Mouse (Mus musculus): ENCODE results near the gene Ypel4. TPM values are rescaled to one million over a fixed set of nuclear protein-coding genes. Genes with fewer than 3 reads are reported as not detected.

The Ypel4 gene
- polyA plus RNA-seq, 1 experiment from 2014 or later: 3.4 TPM

GRCm38 (mm10) chr2:84775241-84775640 is 41.4 kb downstream of the Ypel4 start, which contains the start of gene Serping1:
Gene Serping1, minus strand, starts transcription at chr2:84775444.
- Histone ChIP-seq H3K4me2 (replicated peaks; ENCODE audit: low read depth, low read length) (peak within 1 kb of the TSS; percentile 48), H3K36me3 (ENCODE audit: insufficient read depth, low read length) (no peaks in the 10 kb centered on the region; the same call in 1 of the 2 replicates), H3K27me3 (replicated peaks; ENCODE audit: insufficient read depth, low read length) (no peaks in the 10 kb centered on the region), H3K9me3 (ENCODE audit: low read length) (no peaks in the 10 kb centered on the region), H3K27ac (ENCODE audit: low read length) (peak within 1 kb of the TSS; percentile 72), H3K9ac (replicated peaks; ENCODE audit: low read depth) (peak within 1 kb of the TSS; percentile 50), H3K4me1 (ENCODE audit: insufficient read depth, low read depth, low read length) (no peaks in the 10 kb centered on the region), H3K4me3 (ENCODE audit: low read depth, low read length) (peak within 1 kb of the TSS; percentile 36)
- ATAC-seq (peak; percentile 68), DNase-seq (ENCODE audit: low spot score) (peak; percentile 60)
- 38% methylated on average over 9 of the region's 9 CpGs for WGBS
- TF ChIP-seq EP300 (IDR thresholded peaks at IDR 0.05) (no peak), CTCF (IDR thresholded peaks at IDR 0.05) (no peak)

- H3K36me3 ChIP-seq (ENCODE audit: insufficient read depth, low read length): no peaks in the 10 kb centered on the region
- no peaks in the 10 kb centered on the region for H3K9me3 ChIP-seq (ENCODE audit: low read length)
- WGBS: 55% methylated on average over 6 of the region's 6 CpGs
- H3K4me3 ChIP-seq (ENCODE audit: low read depth, low read length): no peak overlapping the region
- ATAC-seq (0 out of 2 replicates have a peak, but pooled peaks have one; percentile 4), DNase-seq (ENCODE audit: low spot score) (peak; percentile 78)
- H3K4me1 ChIP-seq (ENCODE audit: insufficient read depth, low read depth, low read length): no peaks in the 10 kb centered on the region
- TF ChIP-seq EP300 (IDR thresholded peaks at IDR 0.05) (no peak), CTCF (IDR thresholded peaks at IDR 0.05) (no peak)
- H3K27me3 ChIP-seq (replicated peaks; ENCODE audit: insufficient read depth, low read length): no peaks in the 10 kb centered on the region
- H3K27ac ChIP-seq (ENCODE audit: low read length): peak overlapping the region; percentile 68
- no peak overlapping the region for H3K4me2 ChIP-seq (replicated peaks; ENCODE audit: low read depth, low read length)
- no peak overlapping the region for H3K9ac ChIP-seq (replicated peaks; ENCODE audit: low read depth)
These were observed 41.8 kb downstream of the Ypel4 start for GRCm38 (mm10) chr2:84775665-84776064.

GRCm38 (mm10) chr2:84777706-84778105 is 43.8 kb downstream of the Ypel4 start:
- Histone ChIP-seq H3K4me1 (ENCODE audit: insufficient read depth, low read depth, low read length) (no peaks in the 10 kb centered on the region), H3K27ac (ENCODE audit: low read length) (no peak overlapping the region), H3K36me3 (ENCODE audit: insufficient read depth, low read length) (no peaks in the 10 kb centered on the region), H3K4me3 (ENCODE audit: low read depth, low read length) (no peak overlapping the region), H3K9me3 (ENCODE audit: low read length) (no peaks in the 10 kb centered on the region), H3K27me3 (replicated peaks; ENCODE audit: insufficient read depth, low read length) (no peaks in the 10 kb centered on the region), H3K4me2 (replicated peaks; ENCODE audit: low read depth, low read length) (no peak overlapping the region), H3K9ac (replicated peaks; ENCODE audit: low read depth) (no peak overlapping the region)
- no peak for ATAC-seq
- TF ChIP-seq CTCF (IDR thresholded peaks at IDR 0.05) (no peak), EP300 (IDR thresholded peaks at IDR 0.05) (no peak)
- 41% methylated on average over 3 of the region's 3 CpGs for WGBS
- DNase-seq (ENCODE audit: low spot score): peak; percentile 61

DNA sequence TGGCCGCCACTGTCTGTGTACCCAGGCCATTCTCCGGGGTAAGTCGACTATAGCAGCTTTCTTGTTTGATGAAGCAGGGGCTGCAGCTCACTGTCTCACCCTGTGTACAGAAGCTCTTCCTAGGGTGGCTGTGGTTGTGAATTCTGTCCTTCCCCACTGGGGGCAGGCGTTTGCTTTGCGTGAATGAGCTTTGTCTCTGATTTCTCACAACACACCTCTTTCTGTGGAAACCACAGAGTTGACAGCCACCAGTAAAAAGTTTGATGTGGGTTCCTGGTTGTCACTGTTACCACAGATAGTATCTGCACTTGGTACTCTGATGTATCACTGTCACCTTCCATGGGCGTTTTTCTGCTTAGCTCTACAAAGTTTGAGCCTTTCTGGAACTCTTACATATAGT is 45.4 kb downstream of the Ypel4 start:
- Histone ChIP-seq H3K9ac (replicated peaks; ENCODE audit: low read depth) (no peak overlapping the region), H3K36me3 (ENCODE audit: insufficient read depth, low read length) (no peaks in the 10 kb centered on the region), H3K4me3 (ENCODE audit: low read depth, low read length) (no peak overlapping the region), H3K9me3 (ENCODE audit: low read length) (no peaks in the 10 kb centered on the region), H3K27ac (ENCODE audit: low read length) (no peak overlapping the region), H3K4me2 (replicated peaks; ENCODE audit: low read depth, low read length) (no peak overlapping the region), H3K27me3 (replicated peaks; ENCODE audit: insufficient read depth, low read length) (no peaks in the 10 kb centered on the region), H3K4me1 (ENCODE audit: insufficient read depth, low read depth, low read length) (no peaks in the 10 kb centered on the region)
- 51% methylated on average over 6 of the region's 6 CpGs for WGBS
- DNase-seq (ENCODE audit: low spot score): peak; percentile 56
- TF ChIP-seq EP300 (IDR thresholded peaks at IDR 0.05) (no peak), CTCF (IDR thresholded peaks at IDR 0.05) (peak; percentile 56)
- no peak for ATAC-seq

- ATAC-seq (no peak), DNase-seq (ENCODE audit: low spot score) (no peak)
- H3K4me3 ChIP-seq (ENCODE audit: low read depth, low read length): no peak overlapping the region
- H3K27me3 ChIP-seq (replicated peaks; ENCODE audit: insufficient read depth, low read length): no peaks in the 10 kb centered on the region
- no peaks in the 10 kb centered on the region for H3K36me3 ChIP-seq (ENCODE audit: insufficient read depth, low read length)
- no peaks in the 10 kb centered on the region for H3K4me1 ChIP-seq (ENCODE audit: insufficient read depth, low read depth, low read length)
- no peaks in the 10 kb centered on the region for H3K9me3 ChIP-seq (ENCODE audit: low read length)
- H3K27ac ChIP-seq (ENCODE audit: low read length): 0 out of 2 replicates have a peak overlapping the region, but pooled peaks have one; percentile 68
- 63% methylated on average over 1 of the region's 1 CpGs for WGBS
- no peak for TF ChIP-seq CTCF (IDR thresholded peaks at IDR 0.05)
- TF ChIP-seq EP300 (IDR thresholded peaks at IDR 0.05): no peak
- H3K9ac ChIP-seq (replicated peaks; ENCODE audit: low read depth): no peak overlapping the region
- no peak overlapping the region for H3K4me2 ChIP-seq (replicated peaks; ENCODE audit: low read depth, low read length)
These were observed 49.5 kb downstream of the Ypel4 start for GRCm38 (mm10) chr2:84783315-84783714.

DNA sequence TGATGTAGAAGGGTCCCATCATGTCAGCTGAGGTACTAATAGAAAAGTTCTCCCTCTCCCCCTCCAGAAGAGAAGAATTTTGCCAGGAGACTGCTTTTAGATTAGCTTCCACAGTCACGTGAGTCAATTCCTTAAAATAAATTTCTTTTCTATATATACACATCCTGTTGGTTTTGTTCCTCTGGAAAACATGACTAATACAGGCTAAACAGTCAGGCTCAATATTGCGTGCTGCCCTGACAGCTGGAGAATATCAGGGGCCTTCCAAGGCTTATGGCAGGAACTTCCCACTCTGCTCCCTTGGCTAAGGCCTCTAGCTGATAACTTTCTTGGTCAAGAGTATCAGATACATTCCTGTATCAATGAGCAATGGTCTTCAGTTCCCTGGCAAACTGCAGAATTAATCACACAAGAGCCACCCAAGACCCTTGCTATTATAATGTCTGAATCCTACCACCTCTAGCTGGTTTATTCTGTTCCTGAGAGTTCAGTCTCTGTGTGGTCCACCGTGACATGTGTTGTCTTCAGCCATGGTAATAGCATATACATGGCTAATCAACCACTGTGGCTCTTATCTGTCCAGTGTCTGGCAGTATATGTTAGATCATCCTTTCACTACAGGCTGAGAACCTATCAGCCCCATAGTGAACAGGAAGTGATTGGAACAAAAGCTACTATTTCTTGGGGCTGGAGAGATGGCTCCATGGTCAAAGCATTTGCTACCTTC is 50.1 kb downstream of the Ypel4 start:
- no peaks in the 10 kb centered on the region for H3K27me3 ChIP-seq (replicated peaks; ENCODE audit: insufficient read depth, low read length)
- H3K4me2 ChIP-seq (replicated peaks; ENCODE audit: low read depth, low read length): no peak overlapping the region
- H3K9ac ChIP-seq (replicated peaks; ENCODE audit: low read depth): no peak overlapping the region
- H3K9me3 ChIP-seq (ENCODE audit: low read length): no peaks in the 10 kb centered on the region
- peak overlapping the region; percentile 68 for H3K27ac ChIP-seq (ENCODE audit: low read length)
- H3K36me3 ChIP-seq (ENCODE audit: insufficient read depth, low read length): no peaks in the 10 kb centered on the region
- 39% methylated on average over 3 of the region's 3 CpGs for WGBS
- 0 out of 2 replicates have a peak, but pooled peaks cover 3% of the 10 kb centered on the region for H3K4me1 ChIP-seq (ENCODE audit: insufficient read depth, low read depth, low read length)
- peak; percentile 90 for DNase-seq (ENCODE audit: low spot score)
- TF ChIP-seq CTCF (IDR thresholded peaks at IDR 0.05): no peak
- peak; percentile 44; the same call in 1 of the 2 replicates for TF ChIP-seq EP300 (IDR thresholded peaks at IDR 0.05)
- H3K4me3 ChIP-seq (ENCODE audit: low read depth, low read length): no peak overlapping the region
- peak; percentile 94 for ATAC-seq

MicroRNAs encoded within 50 kb of the gene (microRNA counts, 519-probe panel; counts per million panel counts)
- microRNA mmu-miR-130a: 7,385 counts per million, percentile 96 among the panel's probes with 10 or more counts

Small RNAs within 50 kb of the gene (microRNA-seq; reads per million reads assigned to microRNA genes)
- 27,845 reads per million, percentile 97 among the genes with 10 or more reads in this experiment for gene Mir130a

Other genes starting within 250 kb of the Ypel4 start
- 38.2 and 42.9 TPM in 2 replicates for gene Ctnnd1, start 83.3 kb upstream of the Ypel4 start, polyA plus RNA-seq (2015; fragmentation: Nextera tagmentation; extraction: Ambion mirVana)
- gene Btbd18, start 75.0 kb upstream of the Ypel4 start, polyA plus RNA-seq (2015; fragmentation: Nextera tagmentation; extraction: Ambion mirVana): 0.06 and 0.07 TPM in 2 replicates
- 94.3 and 102 TPM in 2 replicates for gene Selenoh, start 63.3 kb upstream of the Ypel4 start, polyA plus RNA-seq (2015; fragmentation: Nextera tagmentation; extraction: Ambion mirVana)
- not detected in 2 replicates for gene Gm28635, start 56.0 kb upstream of the Ypel4 start, polyA plus RNA-seq (2015; fragmentation: Nextera tagmentation; extraction: Ambion mirVana)
- 21.0 and 22.6 TPM in 2 replicates for gene Med19, start 55.7 kb upstream of the Ypel4 start, polyA plus RNA-seq (2015; fragmentation: Nextera tagmentation; extraction: Ambion mirVana)
- gene Tmx2, start 54.9 kb upstream of the Ypel4 start, polyA plus RNA-seq (2015; fragmentation: Nextera tagmentation; extraction: Ambion mirVana): 51.6 and 52.8 TPM in 2 replicates
- gene Zdhhc5, start 18.9 kb upstream of the Ypel4 start, polyA plus RNA-seq (2015; fragmentation: Nextera tagmentation; extraction: Ambion mirVana): 15.8 and 19.9 TPM in 2 replicates
- gene Clp1, start 6.7 kb upstream of the Ypel4 start, polyA plus RNA-seq (2015; fragmentation: Nextera tagmentation; extraction: Ambion mirVana): 19.3 and 19.5 TPM in 2 replicates
- 5.6 and 6.5 TPM in 2 replicates for gene Gm19426, start 9.6 kb downstream of the Ypel4 start, polyA plus RNA-seq (2015; fragmentation: Nextera tagmentation; extraction: Ambion mirVana)
- 269 and 283 TPM in 2 replicates for gene Serping1, start 41.4 kb downstream of the Ypel4 start, polyA plus RNA-seq (2015; fragmentation: Nextera tagmentation; extraction: Ambion mirVana)
- 83.7 and 85.6 TPM in 2 replicates for gene Ube2l6, start 64.8 kb downstream of the Ypel4 start, polyA plus RNA-seq (2015; fragmentation: Nextera tagmentation; extraction: Ambion mirVana)
- 0.44 and 0.53 TPM in 2 replicates for gene Smtnl1, start 88.6 kb downstream of the Ypel4 start, polyA plus RNA-seq (2015; fragmentation: Nextera tagmentation; extraction: Ambion mirVana)
- gene Timm10, start 92.9 kb downstream of the Ypel4 start, polyA plus RNA-seq (2015; fragmentation: Nextera tagmentation; extraction: Ambion mirVana): 24.2 and 28.5 TPM in 2 replicates
- gene Slc43a1, start 104.8 kb downstream of the Ypel4 start, polyA plus RNA-seq (2015; fragmentation: Nextera tagmentation; extraction: Ambion mirVana): 4.9 and 6.6 TPM in 2 replicates
- gene Rtn4rl2, start 152.7 kb downstream of the Ypel4 start, polyA plus RNA-seq (2015; fragmentation: Nextera tagmentation; extraction: Ambion mirVana): 0.62 and 1.1 TPM in 2 replicates
- 121 and 122 TPM in 2 replicates for gene Slc43a3, start 202.5 kb downstream of the Ypel4 start, polyA plus RNA-seq (2015; fragmentation: Nextera tagmentation; extraction: Ambion mirVana)
- not detected in 2 replicates for gene Prg2, start 246.4 kb downstream of the Ypel4 start, polyA plus RNA-seq (2015; fragmentation: Nextera tagmentation; extraction: Ambion mirVana)

Measured in lung, postnatal 0 days (tissue).